Mouse (Mus musculus) MEL (cell line): ENCODE results near the gene Tpcn2. TPM values are rescaled to one million over a fixed set of nuclear protein-coding genes. Genes with fewer than 3 reads are reported as not detected.

Source experiments
- DNase-seq: peaks from one replicate; pipeline ENCODE4 v3.0.0; 2011; ENCODE audit warnings: low read depth, low spot score
- H3K27ac ChIP-seq: 2 replicates; pipeline ENCODE4 v1.5.1; 2012; ENCODE audit warnings: low read depth, mild to moderate bottlenecking, control low read depth, low read length, moderate library complexity; ENCODE audit not compliant: control insufficient read depth
- H3K27me3 ChIP-seq, 2 experiments: fragments of 150-350 bp in 1 of 2; sonication (generic) in 1 of 2; 2 replicates each; pipeline ENCODE4 v1.6.1; 2012; ENCODE audit warnings: low read length in 2 of 2, mild to moderate bottlenecking in 2 of 2, improper control_type of control experiment in 1 of 2, moderate library complexity in 1 of 2; ENCODE audit not compliant: insufficient read depth in 2 of 2, control insufficient read depth in 1 of 2
- H3K36me3 ChIP-seq, 2 experiments: 2 replicates each; pipeline ENCODE4 v1.6.1; 2012 to 2014; ENCODE audit warnings: low read length in 2 of 2, improper control_type of control experiment in 1 of 2, inconsistent platforms in 1 of 2, mild to moderate bottlenecking in 1 of 2; ENCODE audit not compliant: insufficient read depth in 2 of 2, control insufficient read depth in 1 of 2
- H3K4me1 ChIP-seq, 2 experiments: fragments of 150-350 bp in 1 of 2; sonication (generic) in 1 of 2; 2 replicates each; pipeline ENCODE4 v1.6.1; 2012; ENCODE audit warnings: low read length in 2 of 2, improper control_type of control experiment in 1 of 2, mild to moderate bottlenecking in 1 of 2; ENCODE audit not compliant: insufficient read depth in 2 of 2, control insufficient read depth in 1 of 2
- H3K4me3 ChIP-seq, 2 experiments: fragments of 150-350 bp in 1 of 2; sonication (generic) in 1 of 2; 2 replicates each; pipeline ENCODE4 v1.5.1; 2012; ENCODE audit warnings: low read depth in 2 of 2, low read length in 2 of 2, mild to moderate bottlenecking in 2 of 2, moderate library complexity in 2 of 2, control low read depth in 1 of 2, improper control_type of control experiment in 1 of 2; ENCODE audit not compliant: control insufficient read depth in 1 of 2, insufficient read depth in 1 of 2
- H3K79me2 ChIP-seq: 2 replicates; pipeline ENCODE4 v1.6.1; 2012; ENCODE audit warnings: mild to moderate bottlenecking, low read length, moderate library complexity; ENCODE audit not compliant: control insufficient read depth, poor library complexity, insufficient read depth
- H3K9ac ChIP-seq: 2 replicates; pipeline ENCODE4 v1.6.1; 2012; ENCODE audit warnings: low read depth, mild to moderate bottlenecking, control low read depth, low read length, moderate library complexity; ENCODE audit not compliant: control insufficient read depth, poor library complexity, severe bottlenecking
- H3K9me3 ChIP-seq: fragments of 150-350 bp; sonication (generic); replicated peaks from 2 replicates; pipeline ENCODE4 v1.6.1; 2012; ENCODE audit warnings: mild to moderate bottlenecking, low read length, improper control_type of control experiment, moderate library complexity; ENCODE audit not compliant: insufficient read depth
- BHLHE40 ChIP-seq: IDR thresholded peaks from 2 replicates; pipeline ENCODE4 v1.6.1; 2012; ENCODE audit warnings: low read depth, mild to moderate bottlenecking, inconsistent platforms, low read length, improper control_type of control experiment, borderline replicate concordance
- CHD1 ChIP-seq: IDR thresholded peaks from 2 replicates; pipeline ENCODE4 v1.6.1; 2012; ENCODE audit warnings: low read depth, mild to moderate bottlenecking, inconsistent platforms, low read length, improper control_type of control experiment
- CHD2 ChIP-seq: IDR thresholded peaks from 2 replicates; pipeline ENCODE4 v1.6.1; 2011; ENCODE audit warnings: low read length, improper control_type of control experiment
- ELF1 ChIP-seq: IDR thresholded peaks from 2 replicates; pipeline ENCODE4 v1.6.1; 2014; ENCODE audit warnings: low read depth, mild to moderate bottlenecking, inconsistent platforms, low read length, improper control_type of control experiment, moderate library complexity
- ETS1 ChIP-seq: IDR thresholded peaks from 2 replicates; pipeline ENCODE4 v1.6.1; 2012; ENCODE audit warnings: low read depth, mild to moderate bottlenecking, inconsistent platforms, low read length, improper control_type of control experiment, moderate library complexity
- JUND ChIP-seq: IDR thresholded peaks from 2 replicates; pipeline ENCODE4 v1.6.1; 2011; ENCODE audit warnings: low read depth, mild to moderate bottlenecking, improper control_type of control experiment, low read length
- KAT2A ChIP-seq: conservative IDR thresholded peaks from 2 replicates; pipeline ENCODE4 v1.6.1; 2012; ENCODE audit warnings: low read depth, low read length, improper control_type of control experiment, inconsistent platforms
- MAFK ChIP-seq: IDR thresholded peaks from 2 replicates; pipeline ENCODE4 v1.6.1; 2011; ENCODE audit warnings: low read depth, mild to moderate bottlenecking, low read length, improper control_type of control experiment, borderline replicate concordance
- MAZ ChIP-seq: IDR thresholded peaks from 2 replicates; pipeline ENCODE4 v1.6.1; 2012; ENCODE audit warnings: low read depth, mild to moderate bottlenecking, inconsistent platforms, low read length, improper control_type of control experiment
- MEF2A ChIP-seq: IDR thresholded peaks from 2 replicates; pipeline ENCODE4 v1.6.1; 2014; ENCODE audit warnings: low read depth, mild to moderate bottlenecking, inconsistent platforms, low read length, improper control_type of control experiment; ENCODE audit not compliant: poor library complexity, insufficient replicate concordance, severe bottlenecking; ENCODE audit errors: extremely low read depth
- MXI1 ChIP-seq: IDR thresholded peaks from 2 replicates; pipeline ENCODE4 v1.6.1; 2011; ENCODE audit warnings: mild to moderate bottlenecking, low read depth, low read length, improper control_type of control experiment
- NELFE ChIP-seq: IDR thresholded peaks from 2 replicates; pipeline ENCODE4 v1.6.1; 2011; ENCODE audit warnings: low read depth, low read length, improper control_type of control experiment
- POLR2AphosphoS5 ChIP-seq: IDR thresholded peaks from 2 replicates; pipeline ENCODE4 v1.6.1; 2012; ENCODE audit warnings: low read depth, borderline replicate concordance, mild to moderate bottlenecking, inconsistent platforms, low read length, moderate library complexity, mixed read lengths
- RCOR1 ChIP-seq: IDR thresholded peaks from 2 replicates; pipeline ENCODE4 v1.6.1; 2012; ENCODE audit warnings: low read depth, mild to moderate bottlenecking, inconsistent platforms, low read length, improper control_type of control experiment
- SIN3A ChIP-seq: IDR thresholded peaks from 2 replicates; pipeline ENCODE4 v1.6.1; 2012; ENCODE audit warnings: low read length, improper control_type of control experiment, inconsistent platforms
- SMC3 ChIP-seq: IDR thresholded peaks from 2 replicates; pipeline ENCODE4 v1.6.1; 2011; ENCODE audit warnings: low read depth, low read length, improper control_type of control experiment
- TBP ChIP-seq: IDR thresholded peaks from 2 replicates; pipeline ENCODE4 v1.8.0; 2011; ENCODE audit warnings: low read depth, low read length, improper control_type of control experiment
- TCF12 ChIP-seq: IDR thresholded peaks from 2 replicates; pipeline ENCODE4 v1.6.1; 2014; ENCODE audit warnings: low read depth, mild to moderate bottlenecking, inconsistent platforms, low read length, improper control_type of control experiment, moderate library complexity
- USF1 ChIP-seq: IDR thresholded peaks from 2 replicates; pipeline ENCODE4 v1.6.1; 2014; ENCODE audit warnings: low read depth, mild to moderate bottlenecking, inconsistent platforms, low read length, improper control_type of control experiment, moderate library complexity
- ZKSCAN1 ChIP-seq: IDR thresholded peaks from 2 replicates; pipeline ENCODE4 v1.6.1; 2012; ENCODE audit warnings: low read depth, mild to moderate bottlenecking, inconsistent platforms, low read length, improper control_type of control experiment, moderate library complexity
- polyA plus RNA-seq, 2 experiments: library from polyadenylated mRNA; stranded (reverse) in 1 of 2; unstranded in 1 of 2; fragments of >175 nt in 1 of 2; fragments of >200 nt in 1 of 2; gene quantifications; 2 replicates each; pipeline versions ENCODE4 v1.2.1 to v1.2.4; 2012; ENCODE audit warnings: low replicate concordance in 2 of 2, low read depth in 1 of 2; ENCODE audit not compliant: insufficient read length in 2 of 2, insufficient read depth in 1 of 2, missing spikeins in 1 of 2
- total RNA-seq: library from RNA; depleted of rRNA; stranded (reverse); fragments of 300-350 nt; gene quantifications from 2 replicates; pipeline ENCODE4 v1.2.3, GENCODE M21; 2012

Tpcn2 gene
- total and polyA plus RNA-seq, 3 experiments, result 6.4 to 10.3 TPM; not detected in 1

DNA sequence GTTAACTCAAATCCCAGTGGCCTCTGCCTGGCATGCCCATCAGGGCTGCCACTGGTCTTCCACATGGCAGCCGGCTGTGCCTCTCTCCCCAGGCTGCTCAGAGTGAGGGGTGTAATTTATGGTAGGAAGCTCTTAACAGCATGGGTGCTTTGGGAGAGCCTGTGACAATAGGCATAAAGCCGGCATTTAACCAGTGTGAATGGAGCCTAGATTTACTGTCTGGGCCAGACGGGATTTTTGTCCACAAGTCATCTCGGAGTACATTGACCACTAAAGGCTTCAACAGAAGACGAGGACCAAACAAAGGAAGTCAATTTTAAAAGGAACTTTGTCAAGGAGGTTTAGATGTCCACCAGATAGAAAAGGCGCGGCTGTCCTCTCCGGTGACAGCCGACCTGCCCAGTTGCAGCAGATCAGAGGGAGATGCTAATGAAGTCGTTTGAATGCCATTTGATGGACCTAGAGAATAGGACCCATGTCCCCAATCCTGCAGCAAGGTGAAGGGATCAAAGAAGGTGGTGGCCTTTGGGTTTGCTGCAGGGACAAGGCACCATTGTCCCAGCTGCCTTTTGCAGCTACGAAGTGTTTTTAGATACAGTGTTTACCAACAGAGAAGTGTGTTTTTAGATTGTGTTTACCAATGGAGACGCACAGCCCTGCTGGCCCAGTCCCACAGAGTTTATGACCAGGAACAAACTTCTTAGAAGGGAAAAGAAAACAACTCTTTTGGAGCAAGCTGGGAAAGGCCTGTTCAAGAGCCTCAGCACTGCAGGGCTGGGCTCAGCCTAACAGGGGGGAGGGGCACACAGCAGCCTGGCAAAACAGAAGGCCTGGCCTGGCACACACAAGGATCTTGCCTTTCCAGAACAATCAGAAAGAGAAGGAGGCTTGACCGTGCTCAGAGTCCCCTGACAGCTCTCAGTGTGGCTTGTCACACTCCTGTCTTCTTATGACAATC is 124.2 kb downstream of the Tpcn2 start:
- Histone ChIP-seq H3K36me3 (no peaks in the 10 kb centered on the region), H3K27ac (no peak overlapping the region), H3K79me2 (no peaks in the 10 kb centered on the region), H3K4me3 (no peak overlapping the region), H3K9ac (no peak overlapping the region), H3K27me3 (no peaks in the 10 kb centered on the region), H3K9me3 (no peaks in the 10 kb centered on the region), H3K4me1 (no peaks in the 10 kb centered on the region)
- TF ChIP-seq CHD2 (no peak), ZKSCAN1 (no peak), BHLHE40 (no peak), USF1 (no peak), RCOR1 (no peak), SMC3 (no peak), MEF2A (no peak), KAT2A (no peak), CHD1 (no peak), MXI1 (no peak), TBP (no peak), SIN3A (no peak)
- DNase-seq, result no peak

- H3K36me3 ChIP-seq, result no peaks in the 10 kb centered on the region
- no peaks in the 10 kb centered on the region for H3K79me2 ChIP-seq
- no peaks in the 10 kb centered on the region for H3K27me3 ChIP-seq
- no peak overlapping the region for H3K9ac ChIP-seq
- H3K9me3 ChIP-seq, result no peaks in the 10 kb centered on the region
- no peak overlapping the region for H3K27ac ChIP-seq
- no peak for DNase-seq
- H3K4me3 ChIP-seq, result no peak overlapping the region
- no peak for TF ChIP-seq ETS1
- no peak for TF ChIP-seq JUND
- no peak for TF ChIP-seq KAT2A
- no peak for TF ChIP-seq MAFK
- TF ChIP-seq CHD1, result no peak
- no peak for TF ChIP-seq POLR2AphosphoS5
- no peak for TF ChIP-seq ELF1
- TF ChIP-seq MAZ, result no peak
- TF ChIP-seq SMC3, result no peak
- no peak for TF ChIP-seq TCF12
- TF ChIP-seq NELFE, result no peak
- no peak for TF ChIP-seq ZKSCAN1
- TF ChIP-seq CHD2, result no peak
- no peak for TF ChIP-seq MXI1
- no peaks in the 10 kb centered on the region for H3K4me1 ChIP-seq
These were observed 128.1 kb downstream of the Tpcn2 start for GRCm38 (mm10) chr7:145155666-145156065.
